Mouse (Mus musculus) liver, postnatal 0 days (tissue): ENCODE results near the gene Hils1. TPM values are rescaled to one million over a fixed set of nuclear protein-coding genes. Genes with fewer than 3 reads are reported as not detected.
A peak's percentile ranks its signal among the peaks of the same experiment; 100 is the strongest.

Experiments
- ATAC-seq: fragments of 200-750 bp; cut with Nextera tagmentation; 2 replicates; pipeline ENCODE4 v1.8.0; 2017; ENCODE audit warnings: mild to moderate bottlenecking, moderate library complexity
- DNase-seq: peaks from one replicate; pipeline ENCODE4 v3.0.0-alpha.2; 2016
- H3K27ac ChIP-seq: fragments of 300-500 bp; sonication (generic); 2 replicates; pipeline ENCODE4 v1.5.1; 2014; ENCODE audit warnings: antibody characterized with exemption, moderate library complexity, mild to moderate bottlenecking, low read depth
- H3K27me3 ChIP-seq: fragments of 300-500 bp; sonication (generic); 2 replicates; pipeline ENCODE4 v1.6.1; 2014; ENCODE audit warnings: low read length, control low read depth, mixed read lengths; ENCODE audit not compliant: insufficient read depth
- H3K36me3 ChIP-seq: fragments of 300-500 bp; sonication (generic); replicated peaks from 2 replicates; pipeline ENCODE4 v1.6.1; 2014; ENCODE audit warnings: mild to moderate bottlenecking, control low read depth, low read length, moderate library complexity, mixed read lengths; ENCODE audit not compliant: insufficient read depth
- H3K4me1 ChIP-seq: fragments of 300-500 bp; sonication (generic); 2 replicates; pipeline ENCODE4 v1.6.1; 2014; ENCODE audit warnings: antibody characterized with exemption, mild to moderate bottlenecking, control low read depth; ENCODE audit not compliant: insufficient read depth
- H3K4me2 ChIP-seq: fragments of 300-500 bp; sonication (generic); 2 replicates; pipeline ENCODE4 v1.6.1; 2014; ENCODE audit warnings: low read depth, mild to moderate bottlenecking, low read length, moderate library complexity, mixed read lengths
- H3K4me3 ChIP-seq: fragments of 300-500 bp; sonication (generic); 2 replicates; pipeline ENCODE4 v1.5.1; 2014; ENCODE audit warnings: low read depth, low read length
- H3K9ac ChIP-seq: fragments of 300-500 bp; sonication (generic); replicated peaks from 2 replicates; pipeline ENCODE4 v1.6.1; 2014; ENCODE audit warnings: mild to moderate bottlenecking, moderate library complexity
- H3K9me3 ChIP-seq: fragments of 300-500 bp; sonication (generic); 2 replicates; pipeline ENCODE4 v1.6.1; 2016; ENCODE audit warnings: mild to moderate bottlenecking, control low read depth, low read length, mixed read lengths
- CTCF ChIP-seq: sonication (generic); IDR thresholded peaks from 2 replicates; pipeline ENCODE4 v1.5.1; 2016; ENCODE audit warnings: antibody characterized with exemption, low read depth
- EP300 ChIP-seq: IDR thresholded peaks from 2 replicates; pipeline ENCODE4 v1.6.1; 2016; ENCODE audit warnings: antibody characterized with exemption, low read depth, mild to moderate bottlenecking
- WGBS: fragments of 180-500 bp; shearing (Covaris S2); extraction: QIAGEN DNeasy Blood & Tissue Kit; methylation state at CpG from one replicate; pipeline ENCODE4 v1.1.7; 2014; ENCODE audit not compliant: insufficient replicate concordance; 5-methylcytosine and 5-hydroxymethylcytosine counted together
- polyA plus RNA-seq: library from polyadenylated mRNA; unstranded; fragments of >200 nt; fragmentation: Nextera tagmentation; extraction: Ambion mirVana; gene quantifications from 2 replicates; pipeline ENCODE4 v1.2.1, GENCODE M21; 2015

Gene Hils1
- polyA plus RNA-seq, 1 experiment from 2014 or later: not detected

GRCm38 (mm10) chr11:94942282-94943023, 24.9 kb upstream of the Hils1 start:
- no peaks in the 10 kb centered on the region for H3K9me3 ChIP-seq
- peak; percentile 51 for DNase-seq
- TF ChIP-seq CTCF: peak; percentile 60
- no peak for TF ChIP-seq EP300
- 39% methylated on average over 13 of the region's 13 CpGs for WGBS
- H3K4me2 ChIP-seq: no peak overlapping the region
- H3K9ac ChIP-seq: no peak overlapping the region
- no peak overlapping the region for H3K4me3 ChIP-seq
- ATAC-seq: 0 out of 2 replicates have a peak, but pooled peaks have one; percentile 10
- no peak overlapping the region for H3K27ac ChIP-seq
- peaks cover 32% of the 10 kb centered on the region for H3K27me3 ChIP-seq
- no peaks in the 10 kb centered on the region for H3K4me1 ChIP-seq
- H3K36me3 ChIP-seq: no peaks in the 10 kb centered on the region

GRCm38 (mm10) chr11:94943054-94943453, 24.3 kb upstream of the Hils1 start:
- no peak overlapping the region for H3K9ac ChIP-seq
- no peak overlapping the region for H3K4me2 ChIP-seq
- WGBS: 64% methylated on average over 15 of the region's 15 CpGs
- no peaks in the 10 kb centered on the region for H3K36me3 ChIP-seq
- H3K4me1 ChIP-seq: no peaks in the 10 kb centered on the region
- no peaks in the 10 kb centered on the region for H3K9me3 ChIP-seq
- no peak for ATAC-seq
- H3K27me3 ChIP-seq: peaks cover 26% of the 10 kb centered on the region
- H3K4me3 ChIP-seq: no peak overlapping the region
- TF ChIP-seq EP300 (no peak), CTCF (no peak)
- no peak overlapping the region for H3K27ac ChIP-seq
- DNase-seq: no peak

DNA sequence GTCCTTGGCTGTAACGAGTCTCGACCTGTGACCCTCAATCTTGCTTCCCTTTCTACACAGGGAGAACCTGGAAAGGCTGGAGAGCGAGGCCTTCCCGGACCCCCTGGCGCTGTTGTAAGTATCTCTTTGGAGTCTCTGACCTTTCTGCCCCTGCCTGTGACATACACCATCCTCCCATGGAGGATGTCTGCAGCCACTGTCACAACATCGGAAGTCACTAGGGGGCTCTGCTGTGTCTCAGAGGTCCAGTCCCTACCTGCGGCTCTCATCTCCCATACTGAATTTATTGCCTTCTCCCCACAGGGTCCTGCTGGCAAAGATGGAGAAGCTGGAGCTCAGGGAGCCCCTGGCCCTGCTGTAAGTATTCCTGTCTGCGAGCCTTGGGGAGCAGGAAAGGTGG, 23.1 kb upstream of the Hils1 start:
- Histone ChIP-seq H3K27me3 (peaks cover 14% of the 10 kb centered on the region), H3K27ac (no peak overlapping the region), H3K4me1 (no peaks in the 10 kb centered on the region), H3K4me3 (no peak overlapping the region), H3K36me3 (no peaks in the 10 kb centered on the region), H3K4me2 (no peak overlapping the region), H3K9ac (no peak overlapping the region), H3K9me3 (no peaks in the 10 kb centered on the region)
- WGBS: 21% methylated on average over 8 of the region's 8 CpGs
- TF ChIP-seq CTCF: peak; percentile 26
- no peak for TF ChIP-seq EP300
- ATAC-seq (no peak), DNase-seq (no peak)

DNA sequence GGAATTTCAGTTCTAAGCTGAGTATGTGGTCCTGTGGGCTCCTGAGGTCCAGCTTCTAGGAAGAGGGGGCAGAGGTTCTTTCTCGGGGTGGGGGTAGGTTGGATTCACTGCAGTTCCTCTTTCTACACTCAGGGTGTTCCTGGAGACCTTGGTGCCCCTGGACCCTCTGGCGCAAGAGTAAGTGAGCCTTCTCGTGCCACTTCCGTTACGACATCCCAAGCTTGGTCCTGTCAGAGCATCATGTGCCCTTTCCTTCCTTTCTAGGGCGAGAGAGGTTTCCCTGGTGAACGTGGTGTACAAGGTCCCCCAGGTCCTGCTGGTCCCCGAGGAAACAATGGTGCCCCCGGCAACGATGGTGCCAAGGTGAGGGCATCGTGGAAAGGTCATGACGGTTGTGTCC, 22.2 kb upstream of the Hils1 start:
- no peaks in the 10 kb centered on the region for H3K9me3 ChIP-seq
- no peak overlapping the region for H3K4me2 ChIP-seq
- H3K9ac ChIP-seq: no peak overlapping the region
- no peaks in the 10 kb centered on the region for H3K36me3 ChIP-seq
- ATAC-seq (no peak), DNase-seq (no peak)
- peaks cover 10% of the 10 kb centered on the region for H3K27me3 ChIP-seq
- no peak overlapping the region for H3K4me3 ChIP-seq
- no peak overlapping the region for H3K27ac ChIP-seq
- TF ChIP-seq CTCF: no peak
- no peak for TF ChIP-seq EP300
- WGBS: 61% methylated on average over 12 of the region's 12 CpGs
- H3K4me1 ChIP-seq: no peaks in the 10 kb centered on the region

GRCm38 (mm10) chr11:94952169-94952568, 15.2 kb upstream of the Hils1 start:
- no peak for ATAC-seq
- H3K9me3 ChIP-seq: no peaks in the 10 kb centered on the region
- H3K4me2 ChIP-seq: no peak overlapping the region
- WGBS: 30% methylated on average over 6 of the region's 6 CpGs
- peak; percentile 11 for DNase-seq
- H3K36me3 ChIP-seq: no peaks in the 10 kb centered on the region
- no peak overlapping the region for H3K27ac ChIP-seq
- no peak overlapping the region for H3K4me3 ChIP-seq
- no peak overlapping the region for H3K9ac ChIP-seq
- H3K27me3 ChIP-seq: 0 out of 2 replicates have a peak, but pooled peaks cover 2% of the 10 kb centered on the region
- no peaks in the 10 kb centered on the region for H3K4me1 ChIP-seq
- TF ChIP-seq EP300: no peak
- no peak for TF ChIP-seq CTCF

DNA sequence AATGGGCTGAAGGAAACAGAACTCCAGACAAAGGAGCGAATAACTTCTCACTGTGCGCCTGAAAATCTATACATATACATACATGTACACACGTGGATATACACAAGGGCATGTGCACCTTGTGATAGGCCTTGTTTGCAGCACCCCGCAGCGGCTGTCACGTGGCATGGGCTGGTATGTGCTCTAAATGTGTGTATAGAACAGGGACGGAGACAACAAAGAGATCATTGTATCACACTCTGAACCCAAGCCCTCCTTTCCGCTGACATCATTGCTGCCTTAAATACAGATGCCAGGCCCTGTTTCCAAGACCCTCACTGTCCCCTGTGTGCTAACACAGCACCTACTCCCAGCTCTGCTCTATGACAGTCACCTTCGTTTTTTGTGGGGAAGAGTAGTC, 12.3 kb upstream of the Hils1 start:
- 0 out of 2 replicates have a peak, but pooled peaks cover 2% of the 10 kb centered on the region for H3K27me3 ChIP-seq
- H3K9me3 ChIP-seq: no peaks in the 10 kb centered on the region
- H3K27ac ChIP-seq: no peak overlapping the region
- no peaks in the 10 kb centered on the region for H3K4me1 ChIP-seq
- DNase-seq (no peak), ATAC-seq (no peak)
- WGBS: 67% methylated on average over 9 of the region's 9 CpGs
- H3K36me3 ChIP-seq: no peaks in the 10 kb centered on the region
- no peak overlapping the region for H3K4me2 ChIP-seq
- no peak overlapping the region for H3K4me3 ChIP-seq
- no peak overlapping the region for H3K9ac ChIP-seq
- no peak for TF ChIP-seq EP300
- no peak for TF ChIP-seq CTCF
